Mouse (Mus musculus): ENCODE results near the gene Fggy.

- TF ChIP-seq POLR2A (IDR thresholded peaks at IDR 0.05; ENCODE audit: low read depth, low read length) = no peak
- no peak for TF ChIP-seq CTCF (IDR thresholded peaks at IDR 0.05; ENCODE audit: extremely low read depth, insufficient read depth, insufficient read length, insufficient replicate concordance)
These were observed 119.1 kb downstream of the Fggy start for GRCm38 (mm10) chr4:95676390-95676789.
